ENCODE assay signal across 11 mouse cellular contexts in genomic region chr7:133730324-133731191, GRCm38 (mm10). TPM values are rescaled to one million over a fixed set of nuclear protein-coding genes. Genes with fewer than 3 reads are reported as not detected.
DNase-seq lines count a peak whose midpoint lies in the region; ATAC-seq lines count a peak whose summit lies in the region.
"Had no signal": no experiment of that assay in that cellular context is flagged by ENCODE, and none has a peak within 500 bp of the region (broad histone marks: within the 10 kb centered on the region; RNA-seq: fewer than 3 reads in every experiment).

No protein-coding gene starts in this region.

- DNase-seq in kidney, adult 9 months, result peak; percentile 23
- peak; percentile 54 for DNase-seq in adipocyte (ENCODE audit: low spot score)
- peak; percentile 32 for DNase-seq in cerebellum, adult 8-10 months
- no peak for DNase-seq in lung, postnatal 25 days (ENCODE audit: low spot score)
- no peak for DNase-seq in embryo, embryonic 9.5 days (ENCODE audit: extremely low spot score)
- DNase-seq: right cerebral cortex, postnatal 4 days had no signal

- ATAC-seq in kidney, embryonic 15.5 days (replicated peaks; ENCODE audit: low FRiP score), result no peak
- ATAC-seq in heart, embryonic 16.5 days (replicated peaks; ENCODE audit: extremely low read depth, insufficient read depth, low FRiP score), result peak; percentile 59; the same call in 1 of the 2 replicates
- ATAC-seq: liver, embryonic 12.5 days had no signal

- H3K36me3 ChIP-seq in kidney, embryonic 15.5 days, result 0 out of 2 replicates have a peak, but pooled peaks cover 3% of the 10 kb centered on the region
- 0 out of 2 replicates have a peak, but pooled peaks cover 3% of the 10 kb centered on the region for H3K36me3 ChIP-seq in heart, embryonic 16.5 days (ENCODE audit: control insufficient read depth, insufficient read depth)

- no peaks in the 10 kb centered on the region for H3K4me1 ChIP-seq in kidney, embryonic 15.5 days
- peaks cover 29% of the 10 kb centered on the region for H3K4me1 ChIP-seq in heart, embryonic 16.5 days (ENCODE audit: control insufficient read depth, insufficient read depth, low read length)
- H3K4me1 ChIP-seq: neural tube, embryonic 12.5 days had no signal

- no peak overlapping the region for H3K9ac ChIP-seq in kidney, embryonic 15.5 days
- H3K9ac ChIP-seq in heart, embryonic 16.5 days (ENCODE audit: low read length), result peak overlapping the region; percentile 67
- H3K9ac ChIP-seq: neural tube, embryonic 12.5 days had no signal

- H3K27ac ChIP-seq in kidney, embryonic 15.5 days, result no peak overlapping the region
- peak overlapping the region; percentile 86 for H3K27ac ChIP-seq in heart, embryonic 16.5 days (ENCODE audit: low read length)
- H3K27ac ChIP-seq: liver, embryonic 12.5 days; neural tube, embryonic 12.5 days had no signal

- H3K4me2 ChIP-seq in kidney, embryonic 15.5 days, result no peak overlapping the region
- no peak overlapping the region for H3K4me2 ChIP-seq in heart, embryonic 16.5 days (ENCODE audit: low read depth, low read length)
- H3K4me2 ChIP-seq: liver, embryonic 12.5 days; neural tube, embryonic 12.5 days had no signal

- H3K27me3 ChIP-seq in kidney, embryonic 15.5 days, result no peaks in the 10 kb centered on the region
- H3K27me3 ChIP-seq in heart, embryonic 16.5 days (ENCODE audit: control insufficient read depth, insufficient read depth, low read length), result no peaks in the 10 kb centered on the region
- H3K27me3 ChIP-seq: liver, embryonic 12.5 days; neural tube, embryonic 12.5 days had no signal

- H3K4me3 ChIP-seq in kidney, embryonic 15.5 days (replicated peaks), result no peak overlapping the region
- H3K4me3 ChIP-seq in heart, embryonic 16.5 days (ENCODE audit: low read length), result no peak overlapping the region
- H3K4me3 ChIP-seq: liver, embryonic 12.5 days; neural tube, embryonic 12.5 days had no signal

- H3K9me3 ChIP-seq in kidney, embryonic 15.5 days (replicated peaks), result no peaks in the 10 kb centered on the region
- H3K9me3 ChIP-seq in heart, embryonic 16.5 days (replicated peaks; ENCODE audit: control insufficient read depth, low read length), result no peaks in the 10 kb centered on the region
- H3K9me3 ChIP-seq: liver, embryonic 12.5 days; neural tube, embryonic 12.5 days had no signal

- WGBS in kidney, embryonic 15.5 days, result 66% methylated on average over 11 of the region's 11 CpGs
- WGBS in heart, embryonic 16.5 days, result 46% methylated on average over 11 of the region's 11 CpGs

RNA-seq across cellular contexts. Expression of gene Uros, which starts 20.7 kb away (rescaled TPM):
- polyA plus RNA-seq in kidney, embryonic 15.5 days (2015; fragmentation: Nextera tagmentation; extraction: Ambion mirVana), result 30.3 and 30.7 TPM in 2 replicates
- 33.4 and 33.8 TPM in 2 replicates for polyA plus RNA-seq in heart, embryonic 16.5 days (2015; fragmentation: Nextera tagmentation; extraction: Ambion mirVana)

RNA-seq across cellular contexts. Expression of gene Bccip, which starts 21.4 kb away (rescaled TPM):
- 189 and 201 TPM in 2 replicates for polyA plus RNA-seq in kidney, embryonic 15.5 days (2015; fragmentation: Nextera tagmentation; extraction: Ambion mirVana)
- polyA plus RNA-seq in heart, embryonic 16.5 days (2015; fragmentation: Nextera tagmentation; extraction: Ambion mirVana), result 83.8 and 90.1 TPM in 2 replicates

RNA-seq across cellular contexts. Expression of gene Fank1, which starts 46.1 kb away (rescaled TPM):
- polyA plus RNA-seq in kidney, embryonic 15.5 days (2015; fragmentation: Nextera tagmentation; extraction: Ambion mirVana), result 0.23 and 0.37 TPM in 2 replicates
- 0.25 and 0.51 TPM in 2 replicates for polyA plus RNA-seq in heart, embryonic 16.5 days (2015; fragmentation: Nextera tagmentation; extraction: Ambion mirVana)

RNA-seq across cellular contexts. Expression of gene Mmp21, which starts 50.7 kb away (rescaled TPM):
- polyA plus RNA-seq in kidney, embryonic 15.5 days (2015; fragmentation: Nextera tagmentation; extraction: Ambion mirVana), result 0.09 and 0.18 TPM in 2 replicates
- not detected in 2 replicates for polyA plus RNA-seq in heart, embryonic 16.5 days (2015; fragmentation: Nextera tagmentation; extraction: Ambion mirVana)
- polyA plus RNA-seq: kidney, embryonic 14.5 days; liver, embryonic 12.5 days; neural tube, embryonic 12.5 days had no signal

RNA-seq across cellular contexts. Expression of gene Dhx32, which starts 52.0 kb away (rescaled TPM):
- polyA plus RNA-seq in kidney, embryonic 15.5 days (2015; fragmentation: Nextera tagmentation; extraction: Ambion mirVana), result 19.7 and 21.3 TPM in 2 replicates
- polyA plus RNA-seq in heart, embryonic 16.5 days (2015; fragmentation: Nextera tagmentation; extraction: Ambion mirVana), result 34.1 and 34.8 TPM in 2 replicates

Comparison
In these comparisons a context has a peak if more than half of its experiments do, and no peak if none do; other contexts are left out.
1. DNase-seq: peak in kidney, adult 9 months (single experiment), adipocyte (single experiment) and cerebellum, adult 8-10 months (single experiment); none in lung, postnatal 25 days (single experiment) and embryo, embryonic 9.5 days (single experiment).